Mouse (Mus musculus): ENCODE measurements at regions not wholly inside any gene's neighbourhood (a gene's known extent, or its start where the extent isn't known, plus 50 kb on each side); places are given as distances from the start of the nearest gene placed in this dataset.

DNA sequence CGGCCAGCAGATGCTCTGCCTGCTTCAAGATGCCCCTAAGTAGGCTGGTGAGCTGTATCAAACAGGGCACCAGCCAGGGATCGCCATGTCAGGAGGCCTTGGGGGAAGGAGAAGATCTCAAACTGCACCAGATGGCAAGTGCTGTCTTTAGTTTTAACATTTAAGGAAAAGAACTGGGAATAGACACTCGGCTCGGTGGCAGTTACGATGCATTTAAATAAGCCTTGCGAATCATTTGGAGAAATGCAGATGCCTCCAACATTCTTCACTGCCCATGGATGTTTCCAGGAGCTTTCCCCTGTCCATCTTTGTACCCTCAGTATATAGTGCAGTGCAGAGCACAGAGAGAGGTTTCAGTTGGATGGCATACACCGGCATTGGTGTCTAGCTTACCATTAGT lies 139.7 kb downstream of the Otoa start:
- no peak for TF ChIP-seq POLR2A (IDR thresholded peaks at IDR 0.05; ENCODE audit: borderline replicate concordance, extremely low read depth, insufficient read depth, insufficient read length, poor library complexity, severe bottlenecking)
- TF ChIP-seq CTCF (IDR thresholded peaks at IDR 0.05; ENCODE audit: borderline replicate concordance, extremely low read depth, insufficient read depth, insufficient read length): no peak

Measured in brain, embryonic 14.5 days (tissue).